Mouse (Mus musculus): ENCODE data around the gene Egfl7. TPM values are rescaled to one million over a fixed set of nuclear protein-coding genes. Genes with fewer than 3 reads are reported as not detected.

Egfl7 gene
- total and polyA plus RNA-seq, 2 experiments from 2014 or later = 52.8 to 63.9 TPM

DNA sequence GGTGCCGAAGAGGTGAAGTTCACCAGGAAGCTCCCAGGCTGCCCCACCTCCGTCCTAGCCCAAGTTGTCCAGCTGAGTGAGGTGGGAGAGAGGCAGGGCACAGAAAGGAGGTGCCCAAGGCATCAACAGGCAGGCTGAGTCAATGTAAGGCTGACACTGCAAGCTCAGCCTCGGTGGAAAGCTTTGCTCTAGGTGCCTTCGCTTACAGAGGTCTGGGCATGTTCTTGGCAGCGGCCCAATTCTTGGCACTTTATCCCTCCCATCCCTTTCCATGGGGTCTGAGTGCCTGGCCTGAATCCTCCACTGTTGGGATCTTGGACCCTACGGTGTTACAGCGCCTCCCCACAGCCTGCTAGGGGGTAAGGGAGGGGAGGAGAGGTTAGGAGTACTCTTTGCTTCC, 2.9 kb downstream of the Egfl7 start:
- no peak for DNase-seq
- no peak for ATAC-seq
- no peak for TF ChIP-seq CTCF (IDR thresholded peaks at IDR 0.05; ENCODE audit: low read depth)
- no peak overlapping the region for H3K9ac ChIP-seq
- 0 out of 2 replicates have a peak, but pooled peaks cover 5% of the 10 kb centered on the region for H3K4me1 ChIP-seq (ENCODE audit: insufficient read depth)
- no peaks in the 10 kb centered on the region for H3K27me3 ChIP-seq (ENCODE audit: insufficient read depth, low read length)
- H3K9me3 ChIP-seq (ENCODE audit: low read length) = no peaks in the 10 kb centered on the region
- H3K27ac ChIP-seq (ENCODE audit: low read depth, low read length) = no peak overlapping the region
- H3K4me3 ChIP-seq (ENCODE audit: low read depth, low read length) = no peak overlapping the region
- H3K36me3 ChIP-seq (ENCODE audit: insufficient read depth) = no peaks in the 10 kb centered on the region
- WGBS = 67% methylated on average over 7 of the region's 7 CpGs
- no peak overlapping the region for H3K4me2 ChIP-seq (ENCODE audit: low read depth)

DNA sequence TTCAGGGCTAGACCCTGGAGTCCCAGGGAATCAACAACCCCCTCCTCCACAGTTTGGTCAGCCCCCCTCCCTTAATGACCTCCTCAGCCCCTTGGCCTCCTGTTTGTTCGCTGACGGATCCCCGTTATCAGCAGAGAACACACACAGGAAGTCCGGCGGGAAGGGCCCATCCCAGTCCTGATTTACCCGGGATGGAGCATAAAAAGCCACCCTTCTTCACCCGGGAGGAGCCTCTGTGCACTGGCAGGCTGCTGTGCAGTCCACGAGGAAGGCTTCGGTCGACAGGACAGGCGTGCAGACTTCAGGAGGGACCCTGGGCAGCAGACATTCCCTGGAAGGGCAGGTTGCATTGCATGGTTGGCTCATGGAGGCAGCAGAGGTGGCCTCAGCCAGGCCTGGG, 3.8 kb downstream of the Egfl7 start:
- TF ChIP-seq CTCF (IDR thresholded peaks at IDR 0.05; ENCODE audit: low read depth) = no peak

DNA sequence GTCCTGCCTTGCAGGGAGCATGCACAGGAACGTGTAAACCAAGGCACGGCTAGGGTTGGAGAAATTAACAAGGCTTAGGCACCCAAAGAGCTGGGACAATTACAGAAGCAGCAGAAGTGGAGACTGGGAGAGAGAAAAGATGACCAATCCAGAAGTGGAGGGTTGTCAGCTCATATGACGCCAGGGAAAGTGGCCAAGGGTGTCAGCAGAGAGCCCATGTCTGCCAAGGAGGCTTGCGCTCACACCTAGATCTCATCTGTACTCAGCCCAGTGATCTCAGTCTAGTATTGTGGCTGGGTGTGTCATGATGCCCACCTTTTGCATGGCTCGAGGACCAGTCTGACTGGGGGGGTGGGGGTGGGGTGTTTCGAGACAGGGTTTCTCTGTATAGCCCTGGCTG, 5.9 kb downstream of the Egfl7 start:
- Histone ChIP-seq H3K36me3 (ENCODE audit: insufficient read depth) (no peaks in the 10 kb centered on the region), H3K27me3 (ENCODE audit: insufficient read depth, low read length) (no peaks in the 10 kb centered on the region), H3K4me1 (ENCODE audit: insufficient read depth) (0 out of 2 replicates have a peak, but pooled peaks cover 5% of the 10 kb centered on the region), H3K9ac (no peak overlapping the region), H3K27ac (ENCODE audit: low read depth, low read length) (no peak overlapping the region), H3K4me3 (ENCODE audit: low read depth, low read length) (no peak overlapping the region), H3K9me3 (ENCODE audit: low read length) (no peaks in the 10 kb centered on the region), H3K4me2 (ENCODE audit: low read depth) (no peak overlapping the region)
- no peak for TF ChIP-seq CTCF (IDR thresholded peaks at IDR 0.05; ENCODE audit: low read depth)
- no peak for DNase-seq
- no peak for ATAC-seq
- 56% methylated on average over 6 of the region's 6 CpGs for WGBS

More for the DNA sequence above, 3.8 kb downstream of the Egfl7 start:
- no peak for DNase-seq
- Histone ChIP-seq H3K9me3 (ENCODE audit: low read length) (no peaks in the 10 kb centered on the region), H3K4me1 (ENCODE audit: insufficient read depth) (0 out of 2 replicates have a peak, but pooled peaks cover 5% of the 10 kb centered on the region), H3K4me2 (ENCODE audit: low read depth) (no peak overlapping the region), H3K4me3 (ENCODE audit: low read depth, low read length) (no peak overlapping the region), H3K9ac (no peak overlapping the region), H3K27me3 (ENCODE audit: insufficient read depth, low read length) (no peaks in the 10 kb centered on the region), H3K36me3 (ENCODE audit: insufficient read depth) (no peaks in the 10 kb centered on the region), H3K27ac (ENCODE audit: low read depth, low read length) (0 out of 2 replicates have a peak overlapping the region, but pooled peaks have one; percentile 35)
- no peak for ATAC-seq
- WGBS = 76% methylated on average over 11 of the region's 11 CpGs

DNA sequence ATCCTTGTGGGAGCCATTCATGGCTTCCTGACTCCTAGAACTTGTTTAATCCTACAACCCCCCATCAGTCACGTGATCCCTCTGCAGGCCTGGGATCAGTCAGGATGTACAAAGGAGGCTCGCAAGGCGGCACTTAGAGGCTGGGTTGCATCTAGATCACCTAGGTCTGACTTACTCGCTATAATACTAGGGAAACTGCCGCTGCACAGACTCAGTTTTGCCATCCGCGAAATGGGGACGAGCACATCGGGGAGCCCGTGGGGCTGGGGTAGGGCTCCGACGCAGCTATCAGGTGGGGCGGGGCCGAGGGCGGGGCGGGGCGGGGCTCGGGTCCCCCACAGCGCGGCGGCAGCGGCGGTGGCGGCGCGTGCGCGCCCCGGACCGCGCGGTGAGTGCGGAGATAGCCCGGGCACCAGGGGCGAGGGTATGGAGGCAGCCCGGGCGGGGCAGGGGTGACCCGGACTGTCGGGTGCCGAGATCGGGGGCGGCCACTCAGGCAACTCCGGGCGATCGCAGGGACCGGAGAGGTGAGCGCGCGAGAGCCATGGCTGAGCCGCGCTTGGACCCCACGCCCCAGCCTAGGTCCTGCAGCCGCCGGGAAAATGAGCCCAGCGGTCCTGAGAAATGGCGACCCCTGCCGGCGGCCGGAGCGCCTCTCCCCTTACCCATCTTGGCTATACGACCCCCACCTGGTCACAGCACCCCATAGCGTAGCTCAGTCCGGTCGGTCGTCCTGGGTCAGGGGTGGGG, 6.7 kb downstream of the Egfl7 start, which contains the start of gene Gm20532:
TSS of gene Gm20532 (plus strand) at position 346 of the 750 bp plus-strand sequence.
- ATAC-seq (peak; percentile 79), DNase-seq (peak; percentile 66)
- Histone ChIP-seq H3K9me3 (ENCODE audit: low read length) (no peaks in the 10 kb centered on the region), H3K27ac (ENCODE audit: low read depth, low read length) (no peak within 1 kb of the TSS; the same call in 1 of the 2 replicates), H3K36me3 (ENCODE audit: insufficient read depth) (no peaks in the 10 kb centered on the region), H3K27me3 (ENCODE audit: insufficient read depth, low read length) (no peaks in the 10 kb centered on the region), H3K4me3 (ENCODE audit: low read depth, low read length) (peak within 1 kb of the TSS; percentile 59), H3K9ac (peak within 1 kb of the TSS; percentile 70), H3K4me1 (ENCODE audit: insufficient read depth) (0 out of 2 replicates have a peak, but pooled peaks cover 5% of the 10 kb centered on the region), H3K4me2 (ENCODE audit: low read depth) (peak within 1 kb of the TSS; percentile 86)
- WGBS = under 1% methylated on average over 65 of the region's 65 CpGs
- TF ChIP-seq CTCF (IDR thresholded peaks at IDR 0.05; ENCODE audit: low read depth) = peak; percentile 71

DNA sequence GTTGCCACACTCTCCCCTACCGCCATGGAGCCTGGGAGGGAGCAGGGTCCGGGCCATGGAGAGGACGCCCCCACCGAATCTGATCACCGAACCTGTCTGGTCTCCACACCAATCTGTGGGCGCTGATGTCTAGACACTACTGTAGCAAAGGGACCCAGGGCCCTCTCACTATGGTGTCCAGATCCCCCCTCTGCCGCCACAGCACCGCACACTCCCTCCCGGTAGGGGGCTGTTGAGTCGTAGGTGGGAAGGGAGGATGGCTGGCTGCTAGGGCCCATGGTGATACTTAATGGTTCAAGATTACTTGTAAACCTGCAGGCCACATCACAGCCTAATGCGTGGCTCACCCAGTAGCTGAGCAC, 7.2 kb downstream of the Egfl7 start:
- no peaks in the 10 kb centered on the region for H3K9me3 ChIP-seq (ENCODE audit: low read length)
- H3K27me3 ChIP-seq (ENCODE audit: insufficient read depth, low read length) = no peaks in the 10 kb centered on the region
- H3K4me1 ChIP-seq (ENCODE audit: insufficient read depth) = 0 out of 2 replicates have a peak, but pooled peaks cover 5% of the 10 kb centered on the region
- peak; percentile 51 for DNase-seq
- peak overlapping the region; percentile 86 for H3K4me2 ChIP-seq (ENCODE audit: low read depth)
- no peak; the same call in 1 of the 2 replicates for TF ChIP-seq CTCF (IDR thresholded peaks at IDR 0.05; ENCODE audit: low read depth)
- H3K36me3 ChIP-seq (ENCODE audit: insufficient read depth) = no peaks in the 10 kb centered on the region
- peak overlapping the region; percentile 59 for H3K4me3 ChIP-seq (ENCODE audit: low read depth, low read length)
- no peak overlapping the region; the same call in 1 of the 2 replicates for H3K27ac ChIP-seq (ENCODE audit: low read depth, low read length)
- WGBS = 6% methylated on average over 11 of the region's 11 CpGs
- peak overlapping the region; percentile 70 for H3K9ac ChIP-seq
- ATAC-seq = peak; percentile 69

DNA sequence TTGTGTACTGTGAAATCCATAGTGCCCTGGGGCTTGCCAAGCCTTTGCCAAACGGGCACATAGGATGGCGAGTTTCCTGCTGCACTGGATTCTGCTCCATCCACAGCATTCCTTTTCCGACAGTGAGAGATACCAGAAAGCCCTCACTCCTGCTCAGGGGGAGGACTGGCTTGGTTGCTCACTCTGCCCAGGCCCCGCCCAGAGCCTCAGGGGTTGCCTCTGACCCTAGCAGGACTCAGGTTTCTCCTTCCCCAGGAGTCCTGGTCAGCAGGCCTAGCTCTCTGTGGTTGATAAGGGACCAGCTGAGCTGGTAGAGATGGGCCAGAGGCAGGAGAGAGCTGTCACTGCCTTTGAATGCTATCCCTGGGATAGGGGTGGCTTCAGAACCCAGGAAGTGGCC, 8.8 kb downstream of the Egfl7 start:
- Histone ChIP-seq H3K9ac (no peak overlapping the region), H3K9me3 (ENCODE audit: low read length) (no peaks in the 10 kb centered on the region), H3K4me3 (ENCODE audit: low read depth, low read length) (no peak overlapping the region), H3K27me3 (ENCODE audit: insufficient read depth, low read length) (no peaks in the 10 kb centered on the region), H3K36me3 (ENCODE audit: insufficient read depth) (no peaks in the 10 kb centered on the region), H3K27ac (ENCODE audit: low read depth, low read length) (no peak overlapping the region), H3K4me2 (ENCODE audit: low read depth) (peak overlapping the region; percentile 15; the same call in 1 of the 2 replicates), H3K4me1 (ENCODE audit: insufficient read depth) (0 out of 2 replicates have a peak, but pooled peaks cover 5% of the 10 kb centered on the region)
- ATAC-seq = no peak
- TF ChIP-seq CTCF (IDR thresholded peaks at IDR 0.05; ENCODE audit: low read depth) = no peak
- WGBS = 59% methylated on average over 4 of the region's 4 CpGs
- no peak for DNase-seq

DNA sequence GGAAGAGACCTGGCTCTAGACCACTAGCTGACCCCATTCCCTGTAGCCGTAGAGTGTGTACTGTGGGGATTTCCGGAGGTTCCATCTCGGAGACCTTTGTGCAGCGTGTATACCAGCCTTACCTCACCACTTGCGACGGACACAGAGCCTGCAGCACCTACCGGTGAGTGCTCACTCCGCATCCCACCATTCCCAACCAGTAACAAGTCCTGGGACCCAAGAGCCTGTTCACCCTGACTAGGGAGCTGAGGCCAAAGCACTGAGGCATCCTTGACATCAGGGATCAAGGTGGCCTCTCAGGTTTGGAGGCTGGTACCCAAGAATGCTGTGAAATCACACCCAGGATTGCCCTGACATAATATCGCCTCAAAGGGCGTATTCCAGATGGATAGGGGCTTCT, 9.5 kb downstream of the Egfl7 start:
- H3K36me3 ChIP-seq (ENCODE audit: insufficient read depth) = no peaks in the 10 kb centered on the region
- no peaks in the 10 kb centered on the region for H3K27me3 ChIP-seq (ENCODE audit: insufficient read depth, low read length)
- H3K4me1 ChIP-seq (ENCODE audit: insufficient read depth) = 0 out of 2 replicates have a peak, but pooled peaks cover 5% of the 10 kb centered on the region
- TF ChIP-seq CTCF (IDR thresholded peaks at IDR 0.05; ENCODE audit: low read depth) = no peak
- H3K4me2 ChIP-seq (ENCODE audit: low read depth) = no peak overlapping the region
- H3K27ac ChIP-seq (ENCODE audit: low read depth, low read length) = no peak overlapping the region
- H3K9ac ChIP-seq = no peak overlapping the region
- H3K4me3 ChIP-seq (ENCODE audit: low read depth, low read length) = no peak overlapping the region
- ATAC-seq (no peak), DNase-seq (no peak)
- no peaks in the 10 kb centered on the region for H3K9me3 ChIP-seq (ENCODE audit: low read length)
- WGBS = 92% methylated on average over 10 of the region's 10 CpGs
